In the genomic region with DNA sequence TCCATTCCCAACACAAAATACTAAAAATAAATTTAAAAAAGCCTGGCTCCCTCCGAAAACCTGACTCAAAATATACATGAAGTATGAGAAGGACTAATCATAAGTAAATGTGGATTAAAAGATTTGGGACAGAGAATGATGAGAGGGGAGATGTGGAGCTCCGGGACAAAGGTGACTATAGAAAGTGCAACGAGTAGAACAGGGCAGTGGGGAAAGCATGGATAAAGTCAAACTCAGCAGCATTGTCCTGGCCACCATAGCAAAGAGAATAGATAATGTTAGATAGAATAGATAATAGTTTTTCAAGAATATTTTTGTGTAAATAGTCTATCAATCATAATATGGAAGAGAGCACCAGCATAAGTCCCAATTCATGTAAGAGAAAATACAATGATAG, we compare ENCODE assay signal across 8 mouse cellular contexts. TPM values are rescaled to one million over a fixed set of nuclear protein-coding genes. Genes with fewer than 3 reads are reported as not detected.
DNase-seq lines count a peak whose midpoint lies in the region; ATAC-seq and TF ChIP-seq lines count a peak whose summit lies in the region.

No protein-coding gene starts in this region.

- no peak for ATAC-seq in lung, embryonic 14.5 days (ENCODE audit: insufficient read depth)
- no peak for ATAC-seq in forebrain, embryonic 13.5 days
- no peak for ATAC-seq in limb, embryonic 15.5 days (ENCODE audit: insufficient number of reproducible peaks, low FRiP score, low TSS enrichment, low read depth)
- no peak for ATAC-seq in stomach, embryonic 14.5 days (ENCODE audit: insufficient number of reproducible peaks, insufficient read depth, low FRiP score, low read depth)

- H3K9me3 ChIP-seq in lung, embryonic 14.5 days (ENCODE audit: low read depth, low read length), result no peaks in the 10 kb centered on the region
- no peaks in the 10 kb centered on the region for H3K9me3 ChIP-seq in forebrain, embryonic 13.5 days (replicated peaks)
- no peaks in the 10 kb centered on the region for H3K9me3 ChIP-seq in limb, embryonic 15.5 days
- no peaks in the 10 kb centered on the region for H3K9me3 ChIP-seq in stomach, embryonic 14.5 days (ENCODE audit: control insufficient read depth, low read depth, low read length)

- peak overlapping the region; percentile 60 for H3K4me3 ChIP-seq in lung, embryonic 14.5 days (ENCODE audit: low read depth, low read length)
- peak overlapping the region; percentile 69 for H3K4me3 ChIP-seq in forebrain, embryonic 13.5 days
- peak overlapping the region; percentile 67 for H3K4me3 ChIP-seq in limb, embryonic 15.5 days
- H3K4me3 ChIP-seq in stomach, embryonic 14.5 days (ENCODE audit: low read depth, low read length), result peak overlapping the region; percentile 67

- no peaks in the 10 kb centered on the region for H3K36me3 ChIP-seq in lung, embryonic 14.5 days (ENCODE audit: insufficient read depth)
- peaks cover 14% of the 10 kb centered on the region for H3K36me3 ChIP-seq in forebrain, embryonic 13.5 days (ENCODE audit: poor library complexity, severe bottlenecking)
- peaks cover 7% of the 10 kb centered on the region; the same call in 1 of the 2 replicates for H3K36me3 ChIP-seq in limb, embryonic 15.5 days
- H3K36me3 ChIP-seq in stomach, embryonic 14.5 days (ENCODE audit: control insufficient read depth, insufficient read depth, low read length), result no peaks in the 10 kb centered on the region

- 62% methylated on average over 3 of the region's 3 CpGs for WGBS in lung, embryonic 14.5 days
- WGBS in forebrain, embryonic 13.5 days, result 66% methylated on average over 3 of the region's 3 CpGs
- 83% methylated on average over 3 of the region's 3 CpGs for WGBS in limb, embryonic 15.5 days
- WGBS in stomach, embryonic 14.5 days, result 67% methylated on average over 3 of the region's 3 CpGs

- peak overlapping the region; percentile 72; the same call in 1 of the 2 replicates for H3K9ac ChIP-seq in lung, embryonic 14.5 days
- H3K9ac ChIP-seq in forebrain, embryonic 13.5 days, result peak overlapping the region; percentile 86
- no peak overlapping the region for H3K9ac ChIP-seq in limb, embryonic 15.5 days
- peak overlapping the region; percentile 71; the same call in 1 of the 2 replicates for H3K9ac ChIP-seq in stomach, embryonic 14.5 days (replicated peaks; ENCODE audit: low read depth, low read length)

- H3K4me1 ChIP-seq in lung, embryonic 14.5 days (ENCODE audit: insufficient read depth), result no peaks in the 10 kb centered on the region
- peaks cover 7% of the 10 kb centered on the region for H3K4me1 ChIP-seq in forebrain, embryonic 13.5 days
- H3K4me1 ChIP-seq in limb, embryonic 15.5 days, result no peaks in the 10 kb centered on the region
- H3K4me1 ChIP-seq in stomach, embryonic 14.5 days (ENCODE audit: control insufficient read depth, insufficient read depth, low read length), result no peaks in the 10 kb centered on the region

- no peaks in the 10 kb centered on the region for H3K27me3 ChIP-seq in lung, embryonic 14.5 days (ENCODE audit: insufficient read depth, low read length)
- H3K27me3 ChIP-seq in forebrain, embryonic 13.5 days, result no peaks in the 10 kb centered on the region
- no peaks in the 10 kb centered on the region for H3K27me3 ChIP-seq in limb, embryonic 15.5 days
- H3K27me3 ChIP-seq in stomach, embryonic 14.5 days (ENCODE audit: control insufficient read depth, insufficient read depth, low read length), result no peaks in the 10 kb centered on the region

- H3K27ac ChIP-seq in lung, embryonic 14.5 days (ENCODE audit: low read depth), result no peak overlapping the region; the same call in 1 of the 2 replicates
- peak overlapping the region; percentile 96 for H3K27ac ChIP-seq in forebrain, embryonic 13.5 days
- no peak overlapping the region for H3K27ac ChIP-seq in limb, embryonic 15.5 days
- no peak overlapping the region for H3K27ac ChIP-seq in stomach, embryonic 14.5 days (ENCODE audit: low read length)

- TF ChIP-seq CTCF in lung, embryonic 14.5 days (IDR thresholded peaks at IDR 0.05; ENCODE audit: low read depth), result no peak

- H3K4me2 ChIP-seq in lung, embryonic 14.5 days, result peak overlapping the region; percentile 58
- peak overlapping the region; percentile 51 for H3K4me2 ChIP-seq in forebrain, embryonic 13.5 days
- peak overlapping the region; percentile 41 for H3K4me2 ChIP-seq in limb, embryonic 15.5 days
- H3K4me2 ChIP-seq in stomach, embryonic 14.5 days (replicated peaks; ENCODE audit: low read depth, low read length), result peak overlapping the region; percentile 46

- DNase-seq in lung, embryonic 14.5 days, result no peak
- DNase-seq in lung, adult 18-20 months, result no peak
- no peak for DNase-seq in layer of hippocampus, adult 9-10 months (ENCODE audit: low spot score)
- DNase-seq in left cerebral cortex, postnatal 25 days (ENCODE audit: low spot score in 2 of 2), result no peak
- no peak for DNase-seq in layer of hippocampus, postnatal 10 days (ENCODE audit: low spot score in 2 of 2)

- intact Hi-C loops in left cerebral cortex, postnatal 25 days (cut with DNase I), result no loop called here

RNA-seq across cellular contexts. Expression of gene Zfp945, which starts 48.7 kb away (rescaled TPM):
- 21.8 and 22.2 TPM in 2 replicates for polyA plus RNA-seq in lung, embryonic 14.5 days (2014; fragmentation: Nextera tagmentation; extraction: Ambion mirVana)
- 25.4 and 26.7 TPM in 2 replicates for polyA plus RNA-seq in forebrain, embryonic 13.5 days (2015; fragmentation: Nextera tagmentation; extraction: Ambion mirVana)
- polyA plus RNA-seq in limb, embryonic 15.5 days (2015; fragmentation: Nextera tagmentation; extraction: Ambion mirVana), result 20.6 and 23.3 TPM in 2 replicates
- polyA plus RNA-seq in stomach, embryonic 14.5 days (2014; fragmentation: Nextera tagmentation; extraction: Ambion mirVana), result 30.6 and 33.2 TPM in 2 replicates
- 10 to 100 TPM; 14.7 to 16.0 TPM for total RNA-seq in left cerebral cortex, postnatal 25 days (2021)
- 10 to 100 TPM; 19.3 to 20.5 TPM for total RNA-seq in layer of hippocampus, postnatal 10 days (2021)
